Mouse (Mus musculus) erythroblast, embryonic 14.5 days (primary cell): ENCODE results near the gene Asb16. TPM values are rescaled to one million over a fixed set of nuclear protein-coding genes. Genes with fewer than 3 reads are reported as not detected.
A peak's percentile ranks its signal among the peaks of the same experiment; 100 is the strongest.

Experiments
- H3K27me3 ChIP-seq: 2 replicates; pipeline ENCODE4 v1.6.1; 2012; ENCODE audit warnings: inconsistent platforms; ENCODE audit not compliant: control insufficient read depth
- H3K36me3 ChIP-seq: 2 replicates; pipeline ENCODE4 v1.6.1; 2012; ENCODE audit warnings: mild to moderate bottlenecking, inconsistent platforms; ENCODE audit not compliant: control insufficient read depth
- H3K4me1 ChIP-seq: 2 replicates; pipeline ENCODE4 v1.6.1; 2012; ENCODE audit warnings: inconsistent platforms; ENCODE audit not compliant: control insufficient read depth
- H3K4me3 ChIP-seq: replicated peaks from 2 replicates; pipeline ENCODE3; 2012; ENCODE audit warnings: moderate library complexity, mild to moderate bottlenecking, inconsistent platforms
- H3K9me3 ChIP-seq: 2 replicates; pipeline ENCODE4 v1.6.1; 2012; ENCODE audit warnings: low read length, inconsistent platforms, mixed read lengths; ENCODE audit not compliant: control insufficient read depth
- GATA1 ChIP-seq: IDR thresholded peaks from 2 replicates; pipeline ENCODE4 v1.6.1; 2012; ENCODE audit warnings: low read length, inconsistent platforms, mixed read lengths
- TAL1 ChIP-seq: IDR thresholded peaks from 3 replicates; pipeline ENCODE4 v1.6.1; 2012; ENCODE audit warnings: low read length, inconsistent platforms, mixed read lengths
- polyA plus RNA-seq: library from polyadenylated mRNA; stranded (reverse); fragments of >175 nt; gene quantifications from 2 replicates; pipeline ENCODE4 v1.2.3, GENCODE M21; 2012

The Asb16 gene
- polyA plus RNA-seq, 1 experiment: 0.02 TPM

GRCm38 (mm10) chr11:102319941-102320685 is 51.6 kb downstream of the Asb16 start:
- peaks cover 42% of the 10 kb centered on the region for H3K27me3 ChIP-seq
- H3K9me3 ChIP-seq: no peaks in the 10 kb centered on the region
- H3K4me1 ChIP-seq: peaks cover 33% of the 10 kb centered on the region
- peaks cover 16% of the 10 kb centered on the region for H3K36me3 ChIP-seq
- H3K4me3 ChIP-seq: peak overlapping the region; percentile 99
- TF ChIP-seq TAL1 (no peak), GATA1 (no peak)

GRCm38 (mm10) chr11:102320686-102321005 is 52.1 kb downstream of the Asb16 start:
- peaks cover 42% of the 10 kb centered on the region for H3K27me3 ChIP-seq
- peaks cover 28% of the 10 kb centered on the region for H3K4me1 ChIP-seq
- H3K9me3 ChIP-seq: no peaks in the 10 kb centered on the region
- H3K36me3 ChIP-seq: peaks cover 11% of the 10 kb centered on the region
- TF ChIP-seq GATA1 (no peak), TAL1 (no peak)
- peak overlapping the region; percentile 99 for H3K4me3 ChIP-seq

- Histone ChIP-seq H3K4me1 (peaks cover 19% of the 10 kb centered on the region), H3K27me3 (peaks cover 54% of the 10 kb centered on the region), H3K4me3 (no peak overlapping the region), H3K36me3 (peaks cover 3% of the 10 kb centered on the region; the same call in 1 of the 2 replicates), H3K9me3 (no peaks in the 10 kb centered on the region)
- TF ChIP-seq GATA1 (no peak), TAL1 (no peak)
Measured at GRCm38 (mm10) chr11:102321931-102322330, 53.4 kb downstream of the Asb16 start.

- TF ChIP-seq TAL1 (no peak), GATA1 (no peak)
- peaks cover 20% of the 10 kb centered on the region for H3K4me1 ChIP-seq
- no peaks in the 10 kb centered on the region for H3K36me3 ChIP-seq
- H3K27me3 ChIP-seq: peaks cover 67% of the 10 kb centered on the region
- no peaks in the 10 kb centered on the region for H3K9me3 ChIP-seq
- H3K4me3 ChIP-seq: no peak overlapping the region
Measured at GRCm38 (mm10) chr11:102323516-102323915, 55.0 kb downstream of the Asb16 start.

GRCm38 (mm10) chr11:102327250-102327649 is 58.7 kb downstream of the Asb16 start:
- H3K4me3 ChIP-seq: no peak overlapping the region
- no peak for TF ChIP-seq TAL1
- no peak for TF ChIP-seq GATA1
- peaks cover 74% of the 10 kb centered on the region for H3K27me3 ChIP-seq
- no peaks in the 10 kb centered on the region for H3K9me3 ChIP-seq
- no peaks in the 10 kb centered on the region for H3K36me3 ChIP-seq
- H3K4me1 ChIP-seq: peaks cover 2% of the 10 kb centered on the region; the same call in 1 of the 2 replicates

GRCm38 (mm10) chr11:102327839-102328238 is 59.3 kb downstream of the Asb16 start:
- no peak overlapping the region for H3K4me3 ChIP-seq
- peaks cover 2% of the 10 kb centered on the region; the same call in 1 of the 2 replicates for H3K4me1 ChIP-seq
- no peaks in the 10 kb centered on the region for H3K36me3 ChIP-seq
- H3K27me3 ChIP-seq: peaks cover 75% of the 10 kb centered on the region
- H3K9me3 ChIP-seq: no peaks in the 10 kb centered on the region
- no peak for TF ChIP-seq TAL1
- no peak for TF ChIP-seq GATA1

Other genes starting within 250 kb of the Asb16 start
- 0.05 TPM in 1 of 2 replicates, not detected in the other for gene Mpp3, start 240.3 kb upstream of the Asb16 start, polyA plus RNA-seq
- not detected in 2 replicates for gene Cd300lg, start 227.2 kb upstream of the Asb16 start, polyA plus RNA-seq
- 21.2 and 24.5 TPM in 2 replicates for gene Mpp2, start 180.2 kb upstream of the Asb16 start, polyA plus RNA-seq
- not detected in 2 replicates for gene Ppy, start 167.4 kb upstream of the Asb16 start, polyA plus RNA-seq
- gene Pyy, start 160.9 kb upstream of the Asb16 start, polyA plus RNA-seq: not detected in 2 replicates
- gene Nags, start 123.2 kb upstream of the Asb16 start, polyA plus RNA-seq: 0.14 and 0.16 TPM in 2 replicates
- 1.1 and 1.7 TPM in 2 replicates for gene Tmem101, start 112.3 kb upstream of the Asb16 start, polyA plus RNA-seq
- 8.9 TPM in 2 replicates for gene Lsm12, start 83.4 kb upstream of the Asb16 start, polyA plus RNA-seq
- gene G6pc3, start 79.1 kb upstream of the Asb16 start, polyA plus RNA-seq: 0.30 and 0.50 TPM in 2 replicates
- 4.3 and 6.3 TPM in 2 replicates for gene Hdac5, start 38.6 kb upstream of the Asb16 start, polyA plus RNA-seq
- gene BC030867, start 19.9 kb upstream of the Asb16 start, polyA plus RNA-seq: 0.50 and 1.6 TPM in 2 replicates
- gene Tmub2, start 16.2 kb downstream of the Asb16 start, polyA plus RNA-seq: 8.1 and 8.9 TPM in 2 replicates
- 4.5 and 6.0 TPM in 2 replicates for gene Atxn7l3, start 27.9 kb downstream of the Asb16 start, polyA plus RNA-seq
- gene Ubtf, start 51.0 kb downstream of the Asb16 start, polyA plus RNA-seq: 10.3 and 12.3 TPM in 2 replicates
- gene Slc4a1, start 97.5 kb downstream of the Asb16 start, polyA plus RNA-seq: 575 and 672 TPM in 2 replicates
- 1.8 and 2.1 TPM in 2 replicates for gene Rundc3a, start 124.7 kb downstream of the Asb16 start, polyA plus RNA-seq
- 579 and 725 TPM in 2 replicates for gene Slc25a39, start 139.2 kb downstream of the Asb16 start, polyA plus RNA-seq
- gene Grn, start 161.6 kb downstream of the Asb16 start, polyA plus RNA-seq: 1.8 and 2.6 TPM in 2 replicates
- 0.01 and 0.02 TPM in 2 replicates for gene Fam171a2, start 178.9 kb downstream of the Asb16 start, polyA plus RNA-seq
- 1.7 and 2.4 TPM in 2 replicates for gene Itga2b, start 201.4 kb downstream of the Asb16 start, polyA plus RNA-seq